Mouse (Mus musculus) stomach, embryonic 16.5 days (tissue): ENCODE results near the gene Apobec1. TPM values are rescaled to one million over a fixed set of nuclear protein-coding genes. Genes with fewer than 3 reads are reported as not detected.

Experiments
- ATAC-seq: fragments of 200-750 bp; cut with Nextera tagmentation; 2 replicates; pipeline ENCODE4 v1.8.0; 2017; ENCODE audit warnings: moderate number of reproducible peaks, moderate TSS enrichment; ENCODE audit not compliant: insufficient read depth, low FRiP score
- H3K27ac ChIP-seq: fragments of 300-500 bp; sonication (generic); 2 replicates; pipeline ENCODE4 v1.5.1; 2014; ENCODE audit warnings: low read length
- H3K27me3 ChIP-seq: fragments of 300-500 bp; sonication (generic); 2 replicates; pipeline ENCODE4 v1.6.1; 2014; ENCODE audit warnings: low read length, control low read depth, mixed read lengths; ENCODE audit not compliant: control insufficient read depth, insufficient read depth
- H3K36me3 ChIP-seq: fragments of 300-500 bp; sonication (generic); 2 replicates; pipeline ENCODE4 v1.6.1; 2014; ENCODE audit warnings: low read length; ENCODE audit not compliant: control insufficient read depth, insufficient read depth
- H3K4me1 ChIP-seq: fragments of 300-500 bp; sonication (generic); 2 replicates; pipeline ENCODE4 v1.6.1; 2014; ENCODE audit warnings: low read length, control low read depth, mixed read lengths; ENCODE audit not compliant: control insufficient read depth, insufficient read depth
- H3K4me2 ChIP-seq: fragments of 300-500 bp; sonication (generic); 2 replicates; pipeline ENCODE4 v1.6.1; 2014; ENCODE audit warnings: low read depth, low read length, mixed read lengths
- H3K4me3 ChIP-seq: fragments of 300-500 bp; sonication (generic); replicated peaks from 2 replicates; pipeline ENCODE4 v1.5.1; 2014; ENCODE audit warnings: mild to moderate bottlenecking, low read length
- H3K9ac ChIP-seq: fragments of 300-500 bp; sonication (generic); 2 replicates; pipeline ENCODE4 v1.6.1; 2014; ENCODE audit warnings: low read length
- H3K9me3 ChIP-seq: fragments of 300-500 bp; sonication (generic); replicated peaks from 2 replicates; pipeline ENCODE4 v1.6.1; 2016; ENCODE audit warnings: low read length, control low read depth; ENCODE audit not compliant: control insufficient read depth
- whole genome bisulfite sequencing: fragments of 180-500 bp; shearing (Covaris S2); extraction: QIAGEN DNeasy Blood & Tissue Kit; methylation state at CpG from one replicate; pipeline ENCODE4 v1.1.7; 2014; 5-methylcytosine and 5-hydroxymethylcytosine counted together
- polyA plus RNA-seq: library from polyadenylated mRNA; unstranded; fragments of >200 nt; fragmentation: Nextera tagmentation; extraction: Ambion mirVana; gene quantifications from 2 replicates; pipeline ENCODE4 v1.2.1, GENCODE M21; 2015

Gene Apobec1
- polyA plus RNA-seq, 1 experiment from 2014 or later, result 6.1 TPM

DNA sequence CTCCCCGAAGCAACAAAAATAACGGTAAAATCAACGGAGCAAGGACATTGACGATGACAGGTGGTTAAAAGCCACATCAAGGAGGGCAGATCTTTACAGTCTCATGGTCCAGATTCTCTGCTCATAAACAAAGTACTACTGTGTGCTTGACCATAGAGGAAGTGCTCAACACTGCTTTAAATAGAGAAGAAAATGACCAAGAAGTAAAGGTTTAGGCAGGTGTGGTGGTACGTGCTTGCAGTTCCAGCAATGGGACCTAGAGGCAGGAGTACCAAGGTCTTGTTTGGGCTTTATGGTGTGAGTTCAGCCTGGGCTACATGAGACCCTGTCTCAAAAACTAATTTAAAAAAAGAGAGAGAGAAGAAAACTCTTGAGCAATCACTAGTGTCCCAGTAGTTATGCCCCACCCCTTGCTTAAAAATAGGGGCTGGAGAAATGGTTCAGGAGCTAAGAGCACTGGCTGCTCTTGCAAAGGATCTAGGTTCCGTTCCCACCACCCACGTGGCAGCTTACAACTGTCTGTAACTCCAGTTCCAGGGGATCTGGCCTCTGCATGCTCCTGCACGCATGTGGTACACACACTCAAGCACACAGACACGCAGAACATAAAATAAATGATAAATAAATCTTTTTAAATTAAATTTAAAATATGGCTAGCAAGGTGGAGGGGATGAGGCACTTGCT lies 3.0 kb downstream of the Apobec1 start:
- no peaks in the 10 kb centered on the region for H3K36me3 ChIP-seq
- ATAC-seq, result no peak
- no peak overlapping the region for H3K9ac ChIP-seq
- H3K9me3 ChIP-seq, result no peaks in the 10 kb centered on the region
- H3K27me3 ChIP-seq, result no peaks in the 10 kb centered on the region
- H3K4me2 ChIP-seq, result no peak overlapping the region
- no peak overlapping the region for H3K4me3 ChIP-seq
- 81% methylated on average over 9 of the region's 9 CpGs for WGBS
- H3K27ac ChIP-seq, result no peak overlapping the region
- H3K4me1 ChIP-seq, result 0 out of 2 replicates have a peak, but pooled peaks cover 2% of the 10 kb centered on the region

- Histone ChIP-seq H3K9me3 (no peaks in the 10 kb centered on the region), H3K4me2 (no peak overlapping the region), H3K4me3 (no peak overlapping the region), H3K9ac (no peak overlapping the region), H3K27me3 (no peaks in the 10 kb centered on the region), H3K36me3 (no peaks in the 10 kb centered on the region), H3K27ac (no peak overlapping the region), H3K4me1 (0 out of 2 replicates have a peak, but pooled peaks cover 2% of the 10 kb centered on the region)
- no peak for ATAC-seq
- 77% methylated on average over 6 of the region's 6 CpGs for WGBS
Observed at GRCm38 (mm10) chr6:122598436-122598835, 3.8 kb downstream of the Apobec1 start.

GRCm38 (mm10) chr6:122598014-122598413 lies 4.2 kb downstream of the Apobec1 start:
- Histone ChIP-seq H3K36me3 (no peaks in the 10 kb centered on the region), H3K27me3 (no peaks in the 10 kb centered on the region), H3K4me3 (no peak overlapping the region), H3K9me3 (no peaks in the 10 kb centered on the region), H3K4me2 (no peak overlapping the region), H3K27ac (no peak overlapping the region), H3K4me1 (0 out of 2 replicates have a peak, but pooled peaks cover 2% of the 10 kb centered on the region), H3K9ac (no peak overlapping the region)
- ATAC-seq, result no peak
- WGBS, result 91% methylated on average over 4 of the region's 4 CpGs

GRCm38 (mm10) chr6:122596608-122597007 lies 5.6 kb downstream of the Apobec1 start:
- no peak overlapping the region for H3K4me3 ChIP-seq
- H3K27me3 ChIP-seq, result no peaks in the 10 kb centered on the region
- no peak overlapping the region for H3K4me2 ChIP-seq
- H3K9ac ChIP-seq, result no peak overlapping the region
- H3K27ac ChIP-seq, result no peak overlapping the region
- H3K4me1 ChIP-seq, result 0 out of 2 replicates have a peak, but pooled peaks cover 2% of the 10 kb centered on the region
- H3K36me3 ChIP-seq, result no peaks in the 10 kb centered on the region
- ATAC-seq, result no peak
- no peaks in the 10 kb centered on the region for H3K9me3 ChIP-seq
- WGBS, result 67% methylated on average over 7 of the region's 7 CpGs

- Histone ChIP-seq H3K4me2 (no peak overlapping the region), H3K4me1 (0 out of 2 replicates have a peak, but pooled peaks cover 2% of the 10 kb centered on the region), H3K27ac (no peak overlapping the region), H3K36me3 (no peaks in the 10 kb centered on the region), H3K9ac (no peak overlapping the region), H3K9me3 (no peaks in the 10 kb centered on the region), H3K4me3 (no peak overlapping the region), H3K27me3 (no peaks in the 10 kb centered on the region)
- WGBS, result 21% methylated on average over 7 of the region's 7 CpGs
- no peak for ATAC-seq
Observed at GRCm38 (mm10) chr6:122595637-122596036, 6.6 kb downstream of the Apobec1 start.

GRCm38 (mm10) chr6:122592905-122593304 lies 9.3 kb downstream of the Apobec1 start:
- Histone ChIP-seq H3K4me3 (no peak overlapping the region), H3K27me3 (no peaks in the 10 kb centered on the region), H3K9ac (no peak overlapping the region), H3K4me1 (0 out of 2 replicates have a peak, but pooled peaks cover 1% of the 10 kb centered on the region), H3K4me2 (no peak overlapping the region), H3K36me3 (no peaks in the 10 kb centered on the region), H3K9me3 (no peaks in the 10 kb centered on the region), H3K27ac (no peak overlapping the region)
- 88% methylated on average over 2 of the region's 2 CpGs for WGBS
- no peak for ATAC-seq

- Histone ChIP-seq H3K9ac (no peak overlapping the region), H3K36me3 (no peaks in the 10 kb centered on the region), H3K27me3 (no peaks in the 10 kb centered on the region), H3K4me1 (no peaks in the 10 kb centered on the region), H3K27ac (no peak overlapping the region), H3K4me2 (no peak overlapping the region), H3K4me3 (no peak overlapping the region), H3K9me3 (no peaks in the 10 kb centered on the region)
- ATAC-seq, result peak; percentile 70; the same call in 1 of the 2 replicates
- 71% methylated on average over 13 of the region's 13 CpGs for WGBS
Observed at GRCm38 (mm10) chr6:122591027-122591758, 11.1 kb downstream of the Apobec1 start.

GRCm38 (mm10) chr6:122579086-122579485 lies 23.2 kb downstream of the Apobec1 start:
- ATAC-seq, result no peak
- Histone ChIP-seq H3K27ac (no peak overlapping the region), H3K4me1 (no peaks in the 10 kb centered on the region), H3K4me3 (no peak overlapping the region), H3K27me3 (no peaks in the 10 kb centered on the region), H3K36me3 (no peaks in the 10 kb centered on the region), H3K9ac (no peak overlapping the region), H3K4me2 (no peak overlapping the region), H3K9me3 (no peaks in the 10 kb centered on the region)
- 73% methylated on average over 1 of the region's 1 CpGs for WGBS

DNA sequence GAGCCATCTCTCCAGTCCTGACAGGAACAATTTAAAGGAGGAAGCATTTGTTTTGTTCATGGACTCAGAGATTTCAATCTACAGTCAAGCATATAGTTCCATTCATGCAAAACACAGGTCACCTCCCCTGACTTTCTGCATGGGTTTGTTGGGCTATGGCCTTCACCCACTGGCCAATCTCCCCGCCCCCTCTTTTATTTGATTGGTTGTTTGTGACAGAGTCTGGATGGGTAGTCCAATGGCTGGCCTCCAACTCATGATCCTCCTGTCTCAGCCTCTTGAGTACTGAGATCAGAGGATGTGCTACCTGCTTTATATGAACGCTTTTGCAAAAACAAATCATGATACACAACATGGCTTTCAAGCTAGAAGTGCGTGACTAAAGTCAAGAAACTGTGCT lies 25.2 kb downstream of the Apobec1 start:
- no peaks in the 10 kb centered on the region for H3K27me3 ChIP-seq
- no peak overlapping the region for H3K9ac ChIP-seq
- H3K9me3 ChIP-seq, result no peaks in the 10 kb centered on the region
- ATAC-seq, result no peak
- no peaks in the 10 kb centered on the region for H3K36me3 ChIP-seq
- no peaks in the 10 kb centered on the region for H3K4me1 ChIP-seq
- WGBS, result 87% methylated on average over 3 of the region's 3 CpGs
- no peak overlapping the region for H3K4me3 ChIP-seq
- H3K27ac ChIP-seq, result no peak overlapping the region
- H3K4me2 ChIP-seq, result no peak overlapping the region
